Mouse (Mus musculus): ENCODE measurements around the gene Slc38a6. TPM values are rescaled to one million over a fixed set of nuclear protein-coding genes. Genes with fewer than 3 reads are reported as not detected.

Gene Slc38a6
- polyA plus RNA-seq, 1 experiment from 2014 or later: 11.8 TPM

DNA sequence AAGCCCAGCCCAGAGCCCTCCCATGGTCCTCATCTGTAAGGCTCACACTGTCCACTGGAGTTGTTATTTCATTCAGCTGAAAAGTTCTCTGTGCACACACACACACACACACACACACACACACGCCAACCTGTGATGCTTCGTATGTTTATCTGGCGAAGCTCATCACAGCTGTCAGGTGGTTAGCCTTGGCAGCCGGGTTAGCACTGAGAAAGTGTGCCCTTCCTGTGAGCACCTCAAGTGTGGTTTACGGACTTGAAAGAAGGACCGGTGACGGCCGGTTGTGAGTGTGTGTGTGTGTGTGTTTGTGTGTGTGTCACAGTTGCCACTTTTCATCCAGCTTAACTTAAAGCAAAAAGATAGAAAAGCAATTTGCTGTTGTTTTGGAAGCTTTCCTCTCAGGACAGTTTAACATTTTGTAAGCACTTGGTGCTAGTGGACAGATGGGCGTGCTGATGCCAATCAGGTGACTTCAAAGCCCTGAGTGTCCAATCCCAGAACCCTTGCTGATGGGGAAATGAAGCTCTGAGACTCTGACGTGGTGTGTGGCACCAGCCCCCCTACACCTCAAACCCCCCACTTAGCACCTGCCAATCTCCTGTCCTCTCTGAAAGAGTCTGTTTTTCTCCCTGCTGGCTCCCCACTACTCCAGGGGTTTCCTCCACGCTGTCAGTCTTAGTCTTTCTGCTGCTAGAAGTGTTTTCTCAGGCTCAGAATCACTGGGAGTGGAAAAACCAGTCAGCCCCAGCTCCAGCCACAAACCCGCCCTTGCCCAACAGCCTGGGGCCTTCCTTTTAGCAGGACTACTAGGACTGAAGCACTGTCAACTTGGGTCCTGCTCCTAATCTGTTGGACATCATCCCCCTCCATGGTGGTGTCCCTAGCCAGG, 96.0 kb downstream of the Slc38a6 start:
- Histone ChIP-seq H3K27ac (no peak overlapping the region), H3K4me1 (peaks cover 4% of the 10 kb centered on the region; the same call in 1 of the 2 replicates), H3K4me3 (replicated peaks) (no peak overlapping the region), H3K9me3 (no peaks in the 10 kb centered on the region), H3K27me3 (no peaks in the 10 kb centered on the region), H3K36me3 (replicated peaks) (no peaks in the 10 kb centered on the region), H3K9ac (no peak overlapping the region), H3K4me2 (no peak overlapping the region)
- ATAC-seq (ENCODE audit: low FRiP score): no peak
- WGBS: 74% methylated on average over 12 of the region's 12 CpGs

DNA sequence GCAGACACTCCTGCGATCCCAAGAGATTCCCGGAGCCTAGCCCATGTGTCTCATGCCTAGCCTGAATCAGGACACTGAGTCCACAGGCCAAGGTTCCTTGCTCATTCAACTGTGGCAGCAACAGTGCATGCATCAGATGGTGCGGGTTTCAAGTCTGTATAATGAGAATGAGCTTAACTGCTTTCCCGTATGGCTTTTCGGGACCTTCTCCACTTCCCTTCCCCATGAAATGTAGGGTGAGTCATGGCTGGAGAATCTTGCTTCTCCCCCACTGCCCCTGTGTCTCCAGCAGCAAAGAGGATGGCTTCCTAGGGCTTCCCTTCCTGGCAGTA, 96.6 kb downstream of the Slc38a6 start:
- no peak overlapping the region for H3K27ac ChIP-seq

DNA sequence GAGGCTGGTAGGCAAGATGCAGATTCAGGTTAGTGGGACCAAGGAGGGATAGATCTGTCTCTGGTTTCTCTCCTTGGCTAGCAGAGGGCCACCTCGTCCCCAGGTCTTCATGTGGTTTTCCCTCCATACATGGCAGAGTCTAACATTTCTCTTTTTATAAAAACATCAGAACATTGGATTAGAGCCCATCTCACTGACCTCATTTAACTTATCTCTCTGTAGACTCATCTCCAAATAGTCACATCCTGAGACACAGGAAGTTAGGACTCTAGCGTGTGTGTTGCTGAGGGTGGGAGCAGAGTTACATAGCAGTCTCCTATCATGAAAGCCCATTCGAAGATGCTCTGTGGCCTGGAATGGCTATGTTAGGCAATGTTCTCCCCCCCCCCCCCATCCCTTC, 97.3 kb downstream of the Slc38a6 start:
- no peaks in the 10 kb centered on the region for H3K9me3 ChIP-seq
- no peaks in the 10 kb centered on the region for H3K27me3 ChIP-seq
- 89% methylated on average over 3 of the region's 3 CpGs for WGBS
- no peak overlapping the region for H3K27ac ChIP-seq
- no peak overlapping the region for H3K4me2 ChIP-seq
- H3K4me1 ChIP-seq: peaks cover 4% of the 10 kb centered on the region; the same call in 1 of the 2 replicates
- H3K9ac ChIP-seq: no peak overlapping the region
- no peak overlapping the region for H3K4me3 ChIP-seq (replicated peaks)
- ATAC-seq (ENCODE audit: low FRiP score): no peak
- no peaks in the 10 kb centered on the region for H3K36me3 ChIP-seq (replicated peaks)

More for the DNA sequence above, 96.6 kb downstream of the Slc38a6 start:
- Histone ChIP-seq H3K4me3 (replicated peaks) (no peak overlapping the region), H3K9ac (no peak overlapping the region), H3K9me3 (no peaks in the 10 kb centered on the region), H3K27me3 (no peaks in the 10 kb centered on the region), H3K4me1 (peaks cover 4% of the 10 kb centered on the region; the same call in 1 of the 2 replicates), H3K4me2 (no peak overlapping the region), H3K36me3 (replicated peaks) (no peaks in the 10 kb centered on the region)
- WGBS: 76% methylated on average over 5 of the region's 5 CpGs
- ATAC-seq (ENCODE audit: low FRiP score): no peak

DNA sequence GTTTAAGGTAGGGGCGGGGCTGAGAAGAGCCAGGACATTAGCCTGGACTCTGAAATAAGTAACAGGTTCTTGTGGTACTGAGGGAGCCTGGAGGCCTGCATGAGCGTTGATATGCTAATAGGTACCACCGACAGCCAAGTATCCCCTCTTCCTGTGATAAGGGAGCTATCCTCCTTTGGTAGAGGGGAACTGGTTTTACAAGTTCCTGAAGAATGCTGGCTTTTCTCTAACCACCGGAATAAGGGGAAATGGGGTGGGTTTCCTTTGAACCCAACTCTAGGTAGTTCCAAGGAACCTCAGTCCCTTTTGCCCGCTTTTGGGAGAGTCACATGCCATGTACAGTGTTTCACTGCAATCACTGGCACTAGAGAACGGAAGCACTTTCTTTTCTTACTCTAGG, 98.2 kb downstream of the Slc38a6 start:
- peaks cover 4% of the 10 kb centered on the region; the same call in 1 of the 2 replicates for H3K4me1 ChIP-seq
- ATAC-seq (ENCODE audit: low FRiP score): no peak
- WGBS: 63% methylated on average over 6 of the region's 6 CpGs
- no peaks in the 10 kb centered on the region for H3K36me3 ChIP-seq (replicated peaks)
- no peak overlapping the region for H3K9ac ChIP-seq
- no peak overlapping the region for H3K4me3 ChIP-seq (replicated peaks)
- H3K4me2 ChIP-seq: no peak overlapping the region
- H3K9me3 ChIP-seq: no peaks in the 10 kb centered on the region
- H3K27me3 ChIP-seq: no peaks in the 10 kb centered on the region
- H3K27ac ChIP-seq: no peak overlapping the region

DNA sequence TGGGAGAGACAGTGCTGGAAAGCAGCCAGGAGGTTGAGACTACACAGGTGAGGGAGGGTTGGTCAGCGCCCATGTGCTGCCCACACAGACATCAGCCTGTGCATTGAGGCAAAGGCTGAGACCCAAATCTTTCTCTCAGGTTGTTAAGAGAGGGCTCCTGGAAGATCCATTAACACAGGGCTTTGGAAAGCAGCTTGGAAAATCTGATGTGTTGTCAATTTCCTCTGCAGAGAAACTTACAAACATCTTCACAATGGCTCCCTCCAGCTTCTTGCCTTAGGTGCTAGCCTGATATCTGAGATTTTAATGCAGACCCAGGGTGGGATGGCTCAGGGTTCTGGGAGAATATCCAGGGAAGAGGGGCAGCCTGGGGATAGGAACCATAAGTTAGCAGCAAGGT, 105.9 kb downstream of the Slc38a6 start:
- H3K4me3 ChIP-seq (replicated peaks): no peak overlapping the region
- ATAC-seq (ENCODE audit: low FRiP score): no peak
- no peak overlapping the region for H3K27ac ChIP-seq
- no peak overlapping the region for H3K4me2 ChIP-seq
- no peaks in the 10 kb centered on the region for H3K9me3 ChIP-seq
- 89% methylated on average over 1 of the region's 1 CpGs for WGBS
- H3K36me3 ChIP-seq (replicated peaks): no peaks in the 10 kb centered on the region
- no peaks in the 10 kb centered on the region for H3K27me3 ChIP-seq
- peaks cover 2% of the 10 kb centered on the region; the same call in 1 of the 2 replicates for H3K4me1 ChIP-seq
- H3K9ac ChIP-seq: no peak overlapping the region

DNA sequence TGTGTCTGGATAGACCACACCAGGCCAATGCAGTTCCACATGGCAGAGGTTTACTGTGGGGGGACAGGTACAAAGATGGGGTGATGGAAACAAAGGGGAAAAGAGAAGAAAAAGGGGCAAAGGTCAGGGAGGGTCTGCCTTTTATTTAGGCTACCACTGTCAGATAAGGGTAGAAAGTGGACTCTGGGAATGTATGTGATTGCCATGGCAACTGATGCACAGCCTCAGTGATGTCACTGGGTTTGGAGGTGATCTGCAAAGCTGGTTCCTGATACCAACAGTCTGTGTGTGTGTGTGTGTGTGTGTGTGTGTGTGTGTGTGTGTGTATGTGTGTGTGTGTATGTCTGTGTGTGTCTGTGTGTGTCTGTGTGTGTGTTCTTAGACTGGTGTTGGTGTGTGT, 106.4 kb downstream of the Slc38a6 start:
- Histone ChIP-seq H3K4me2 (no peak overlapping the region), H3K4me3 (replicated peaks) (no peak overlapping the region), H3K4me1 (peaks cover 2% of the 10 kb centered on the region; the same call in 1 of the 2 replicates), H3K9me3 (no peaks in the 10 kb centered on the region), H3K27me3 (no peaks in the 10 kb centered on the region), H3K36me3 (replicated peaks) (no peaks in the 10 kb centered on the region), H3K9ac (no peak overlapping the region), H3K27ac (no peak overlapping the region)
- ATAC-seq (ENCODE audit: low FRiP score): no peak

DNA sequence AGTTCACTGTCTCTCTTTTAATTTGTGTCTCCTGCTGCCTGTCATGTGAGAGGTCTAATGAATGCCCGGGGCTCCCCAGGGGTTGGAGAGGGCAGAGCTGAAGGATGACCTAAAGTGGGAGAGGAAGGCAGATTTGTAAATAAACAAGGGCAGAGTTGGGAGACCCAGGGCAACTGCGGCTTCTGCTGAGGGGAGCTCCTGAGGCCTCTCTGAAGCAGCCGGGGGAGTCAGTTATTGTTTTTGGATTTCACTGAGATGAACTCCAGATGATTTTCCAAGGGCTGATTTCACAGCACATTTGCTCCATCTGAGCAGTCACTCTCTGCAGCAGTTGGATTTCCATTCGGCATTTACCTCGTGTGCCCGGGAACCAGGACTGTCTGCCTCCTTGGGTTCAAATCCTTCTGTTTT, 107.3 kb downstream of the Slc38a6 start:
- no peak for ATAC-seq (ENCODE audit: low FRiP score)
- no peaks in the 10 kb centered on the region for H3K9me3 ChIP-seq
- H3K4me3 ChIP-seq (replicated peaks): no peak overlapping the region
- WGBS: 45% methylated on average over 6 of the region's 6 CpGs
- H3K36me3 ChIP-seq (replicated peaks): no peaks in the 10 kb centered on the region
- H3K27me3 ChIP-seq: no peaks in the 10 kb centered on the region
- no peak overlapping the region for H3K4me2 ChIP-seq
- no peak overlapping the region for H3K9ac ChIP-seq
- peaks cover 2% of the 10 kb centered on the region; the same call in 1 of the 2 replicates for H3K4me1 ChIP-seq
- H3K27ac ChIP-seq: 0 out of 2 replicates have a peak overlapping the region, but pooled peaks have one; percentile 0

DNA sequence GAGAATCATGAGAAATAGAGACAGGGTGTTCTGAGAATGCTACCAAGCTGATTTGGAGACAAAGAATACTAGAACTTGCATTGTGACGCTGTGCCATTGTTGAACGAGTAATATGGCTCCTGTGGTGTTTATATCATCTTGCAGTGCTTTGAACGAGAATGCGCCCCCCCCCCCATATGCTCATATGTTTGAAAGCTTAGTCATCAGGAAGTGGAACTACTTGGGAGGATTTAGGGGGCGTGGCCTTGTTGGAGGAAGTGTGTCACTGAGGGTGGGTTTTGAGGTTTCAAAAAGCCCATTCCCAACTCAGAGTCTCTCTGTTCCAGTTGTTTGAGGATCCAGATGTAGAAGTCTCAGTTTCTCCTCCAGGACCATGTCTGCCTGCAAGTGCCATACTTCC, 108.0 kb downstream of the Slc38a6 start:
- Histone ChIP-seq H3K36me3 (replicated peaks) (no peaks in the 10 kb centered on the region), H3K4me2 (no peak overlapping the region), H3K4me1 (peaks cover 2% of the 10 kb centered on the region; the same call in 1 of the 2 replicates), H3K9ac (no peak overlapping the region), H3K9me3 (no peaks in the 10 kb centered on the region), H3K27ac (no peak overlapping the region), H3K27me3 (no peaks in the 10 kb centered on the region), H3K4me3 (replicated peaks) (no peak overlapping the region)
- no peak for ATAC-seq (ENCODE audit: low FRiP score)
- WGBS: 91% methylated on average over 5 of the region's 5 CpGs

DNA sequence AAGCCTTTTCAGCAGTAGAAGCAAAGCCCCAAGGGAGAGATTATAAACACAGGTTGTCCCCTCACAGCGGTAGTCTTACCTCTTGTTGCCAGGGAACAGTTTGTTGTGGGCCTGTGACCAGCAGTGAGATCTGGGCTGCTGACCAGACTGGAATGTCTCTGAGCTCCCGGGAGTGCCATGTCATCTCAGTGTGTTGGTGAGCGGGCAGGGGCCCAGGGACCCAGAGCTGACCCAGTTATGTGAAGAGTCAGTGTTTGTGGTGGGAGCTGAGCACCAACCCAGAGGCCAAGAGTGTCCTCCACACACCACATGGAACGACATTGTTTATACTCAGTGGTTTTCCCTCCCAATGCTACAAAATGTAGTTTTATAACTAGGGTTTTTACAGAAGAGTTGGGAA, 112.8 kb downstream of the Slc38a6 start:
- no peak overlapping the region for H3K27ac ChIP-seq
- no peaks in the 10 kb centered on the region for H3K9me3 ChIP-seq
- no peaks in the 10 kb centered on the region for H3K27me3 ChIP-seq
- 49% methylated on average over 4 of the region's 4 CpGs for WGBS
- no peak for ATAC-seq (ENCODE audit: low FRiP score)
- H3K4me1 ChIP-seq: no peaks in the 10 kb centered on the region
- H3K4me2 ChIP-seq: no peak overlapping the region
- H3K36me3 ChIP-seq (replicated peaks): no peaks in the 10 kb centered on the region
- no peak overlapping the region for H3K9ac ChIP-seq
- H3K4me3 ChIP-seq (replicated peaks): no peak overlapping the region

DNA sequence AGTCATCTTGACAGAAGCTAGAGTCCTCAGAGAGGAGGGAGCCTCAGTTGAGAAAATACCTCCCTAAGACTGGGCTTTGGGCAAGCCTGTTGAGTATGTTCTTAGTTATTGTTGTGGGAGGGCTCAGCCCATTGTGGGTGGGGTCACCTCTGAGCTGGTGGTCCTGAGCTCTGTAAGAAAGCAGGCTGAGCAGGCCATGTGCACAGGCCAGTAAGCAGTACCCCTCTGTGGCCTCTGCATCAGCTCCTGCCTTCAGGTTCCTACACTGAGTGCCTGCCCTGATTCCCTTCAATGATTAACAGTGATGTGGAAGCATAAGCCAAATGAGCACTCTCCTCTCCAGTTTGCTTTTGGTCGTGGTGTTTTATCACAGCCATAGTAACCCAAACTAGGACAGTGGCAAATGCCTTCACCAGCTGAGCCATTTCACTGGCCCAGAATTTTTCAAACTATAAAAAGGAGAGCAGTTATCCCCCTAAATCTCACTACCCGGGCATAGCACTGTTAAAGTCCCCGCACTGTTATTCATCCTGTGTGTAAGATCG, 114.0 kb downstream of the Slc38a6 start:
- ATAC-seq (ENCODE audit: low FRiP score): no peak
- peaks cover 5% of the 10 kb centered on the region for H3K4me1 ChIP-seq
- no peak overlapping the region for H3K4me2 ChIP-seq
- no peak overlapping the region for H3K4me3 ChIP-seq (replicated peaks)
- no peaks in the 10 kb centered on the region for H3K9me3 ChIP-seq
- no peak overlapping the region for H3K9ac ChIP-seq
- H3K36me3 ChIP-seq (replicated peaks): no peaks in the 10 kb centered on the region
- WGBS: 81% methylated on average over 4 of the region's 4 CpGs
- H3K27me3 ChIP-seq: no peaks in the 10 kb centered on the region
- H3K27ac ChIP-seq: no peak overlapping the region

DNA sequence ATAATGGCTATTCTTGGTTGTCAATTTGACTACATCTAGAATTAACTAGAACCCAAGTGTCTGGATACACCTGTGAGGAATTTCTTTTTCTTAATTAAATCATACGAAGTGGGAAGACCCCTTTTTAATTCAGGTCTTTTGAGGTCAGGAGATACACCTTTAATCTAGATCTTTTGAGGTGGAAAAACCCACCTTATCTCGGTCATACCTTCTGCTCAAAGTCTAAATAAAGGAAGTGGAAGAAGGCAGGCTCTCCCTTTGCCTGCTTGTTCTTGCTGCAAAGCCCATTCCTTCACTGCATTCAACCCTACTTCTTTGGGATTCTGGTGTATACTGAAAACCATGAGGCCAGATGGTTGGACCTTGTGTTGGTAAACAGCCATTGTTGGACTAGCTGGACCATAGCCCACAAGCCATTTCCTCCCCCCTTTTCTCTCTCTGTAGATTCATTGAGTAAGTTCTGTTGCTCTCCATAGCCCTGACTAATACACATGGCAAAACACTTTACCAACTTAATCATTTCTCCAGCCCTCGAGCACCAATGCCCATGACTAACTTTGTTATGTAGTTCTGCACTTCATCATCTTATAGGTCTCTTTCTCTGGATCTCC, 115.0 kb downstream of the Slc38a6 start:
- H3K4me2 ChIP-seq: no peak overlapping the region
- H3K27ac ChIP-seq: no peak overlapping the region
- no peak overlapping the region for H3K9ac ChIP-seq
- H3K27me3 ChIP-seq: no peaks in the 10 kb centered on the region
- no peak overlapping the region for H3K4me3 ChIP-seq (replicated peaks)
- ATAC-seq (ENCODE audit: low FRiP score): no peak
- H3K9me3 ChIP-seq: no peaks in the 10 kb centered on the region
- no peaks in the 10 kb centered on the region for H3K36me3 ChIP-seq (replicated peaks)
- 80% methylated on average over 3 of the region's 3 CpGs for WGBS
- H3K4me1 ChIP-seq: peaks cover 8% of the 10 kb centered on the region

DNA sequence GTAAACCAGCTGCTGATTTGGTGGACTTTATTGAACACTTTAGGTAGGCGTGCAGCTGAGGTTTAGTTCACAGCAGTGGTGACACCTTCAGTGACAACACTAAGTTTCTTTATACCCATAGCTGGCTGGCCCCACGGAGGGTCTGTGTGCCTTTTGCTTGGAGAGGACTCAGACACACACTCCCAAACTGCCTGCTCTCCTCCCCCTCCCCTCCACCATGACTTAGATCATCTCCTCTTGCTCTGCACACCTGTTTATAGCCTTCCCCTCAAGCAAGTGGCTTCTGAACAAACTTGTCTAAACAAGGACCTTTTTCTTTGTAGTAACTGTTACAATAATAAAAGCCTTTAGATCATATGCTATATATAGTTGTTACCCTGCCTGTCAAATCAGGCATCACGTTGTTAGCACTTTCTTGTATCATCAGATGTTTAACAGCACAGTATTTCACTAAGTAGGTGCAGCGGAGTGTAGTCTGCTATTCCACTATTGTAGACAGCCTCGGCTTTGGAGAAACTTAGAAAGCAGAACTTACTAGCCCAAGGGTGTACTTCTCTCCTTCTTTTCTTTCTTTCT, 115.6 kb downstream of the Slc38a6 start:
- Histone ChIP-seq H3K9ac (no peak overlapping the region), H3K9me3 (no peaks in the 10 kb centered on the region), H3K4me3 (replicated peaks) (no peak overlapping the region), H3K36me3 (replicated peaks) (no peaks in the 10 kb centered on the region), H3K27ac (no peak overlapping the region), H3K4me2 (no peak overlapping the region), H3K4me1 (peaks cover 8% of the 10 kb centered on the region), H3K27me3 (no peaks in the 10 kb centered on the region)
- WGBS: 76% methylated on average over 5 of the region's 5 CpGs
- no peak for ATAC-seq (ENCODE audit: low FRiP score)
